Mouse (Mus musculus): ENCODE measurements around the gene Zan. TPM values are rescaled to one million over a fixed set of nuclear protein-coding genes. Genes with fewer than 3 reads are reported as not detected.

The Zan gene
- polyA plus RNA-seq, 1 experiment from 2014 or later, result 0.15 TPM

DNA sequence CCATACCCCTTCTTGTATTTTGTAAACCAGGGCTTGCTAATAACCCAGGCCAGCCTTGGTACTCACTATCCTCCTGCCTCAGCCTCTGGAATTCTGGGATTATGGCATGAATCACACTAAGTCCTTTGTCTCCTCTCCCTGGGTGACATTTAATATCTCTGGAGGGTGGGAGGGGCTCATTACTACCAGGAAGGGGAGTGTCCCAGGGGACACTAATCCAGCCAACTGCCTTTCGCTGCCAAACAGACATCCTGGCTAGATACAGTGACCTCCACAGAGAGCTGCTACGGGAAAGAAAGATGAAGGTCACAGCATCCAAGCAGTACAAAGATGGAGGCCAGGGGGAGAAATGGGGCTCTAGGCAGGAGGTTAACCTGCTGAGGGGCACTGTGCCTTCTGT lies 101.2 kb downstream of the Zan start:
- H3K4me2 ChIP-seq (ENCODE audit: low read length), result no peak overlapping the region
- peaks cover 4% of the 10 kb centered on the region; the same call in 1 of the 2 replicates for H3K36me3 ChIP-seq (ENCODE audit: control insufficient read depth, insufficient read depth)
- no peak for ATAC-seq
- no peaks in the 10 kb centered on the region for H3K27me3 ChIP-seq (replicated peaks; ENCODE audit: control insufficient read depth, insufficient read depth, low read length)
- H3K4me1 ChIP-seq (replicated peaks; ENCODE audit: control insufficient read depth, insufficient read depth, low read length), result no peaks in the 10 kb centered on the region; the same call in 1 of the 2 replicates
- no peak overlapping the region for H3K4me3 ChIP-seq (replicated peaks; ENCODE audit: low read length)
- 35% methylated on average over 2 of the region's 2 CpGs for WGBS
- H3K9me3 ChIP-seq (ENCODE audit: control insufficient read depth, low read length), result no peaks in the 10 kb centered on the region
- H3K9ac ChIP-seq (replicated peaks; ENCODE audit: low read depth, low read length), result no peak overlapping the region
- H3K27ac ChIP-seq (ENCODE audit: low read length), result no peak overlapping the region

GRCm38 (mm10) chr5:137374521-137375080 lies 102.3 kb downstream of the Zan start:
- 83% methylated on average over 4 of the region's 4 CpGs for WGBS
- Histone ChIP-seq H3K4me1 (replicated peaks; ENCODE audit: control insufficient read depth, insufficient read depth, low read length) (no peaks in the 10 kb centered on the region; the same call in 1 of the 2 replicates), H3K36me3 (ENCODE audit: control insufficient read depth, insufficient read depth) (peaks cover 4% of the 10 kb centered on the region; the same call in 1 of the 2 replicates), H3K9me3 (ENCODE audit: control insufficient read depth, low read length) (no peaks in the 10 kb centered on the region), H3K4me3 (replicated peaks; ENCODE audit: low read length) (no peak overlapping the region), H3K27me3 (replicated peaks; ENCODE audit: control insufficient read depth, insufficient read depth, low read length) (no peaks in the 10 kb centered on the region), H3K4me2 (ENCODE audit: low read length) (no peak overlapping the region), H3K27ac (ENCODE audit: low read length) (no peak overlapping the region), H3K9ac (replicated peaks; ENCODE audit: low read depth, low read length) (no peak overlapping the region)
- no peak for ATAC-seq

GRCm38 (mm10) chr5:137373371-137373950 lies 103.4 kb downstream of the Zan start:
- Histone ChIP-seq H3K4me2 (ENCODE audit: low read length) (no peak overlapping the region), H3K4me1 (replicated peaks; ENCODE audit: control insufficient read depth, insufficient read depth, low read length) (no peaks in the 10 kb centered on the region; the same call in 1 of the 2 replicates), H3K4me3 (replicated peaks; ENCODE audit: low read length) (no peak overlapping the region), H3K27ac (ENCODE audit: low read length) (no peak overlapping the region), H3K27me3 (replicated peaks; ENCODE audit: control insufficient read depth, insufficient read depth, low read length) (no peaks in the 10 kb centered on the region), H3K9me3 (ENCODE audit: control insufficient read depth, low read length) (no peaks in the 10 kb centered on the region), H3K36me3 (ENCODE audit: control insufficient read depth, insufficient read depth) (peaks cover 4% of the 10 kb centered on the region; the same call in 1 of the 2 replicates), H3K9ac (replicated peaks; ENCODE audit: low read depth, low read length) (no peak overlapping the region)
- ATAC-seq, result no peak
- WGBS, result 84% methylated on average over 12 of the region's 12 CpGs

- Histone ChIP-seq H3K9me3 (ENCODE audit: control insufficient read depth, low read length) (no peaks in the 10 kb centered on the region), H3K4me1 (replicated peaks; ENCODE audit: control insufficient read depth, insufficient read depth, low read length) (no peaks in the 10 kb centered on the region), H3K4me2 (ENCODE audit: low read length) (no peak overlapping the region), H3K36me3 (ENCODE audit: control insufficient read depth, insufficient read depth) (peaks cover 9% of the 10 kb centered on the region; the same call in 1 of the 2 replicates), H3K27ac (ENCODE audit: low read length) (no peak overlapping the region), H3K27me3 (replicated peaks; ENCODE audit: control insufficient read depth, insufficient read depth, low read length) (no peaks in the 10 kb centered on the region), H3K9ac (replicated peaks; ENCODE audit: low read depth, low read length) (no peak overlapping the region), H3K4me3 (replicated peaks; ENCODE audit: low read length) (no peak overlapping the region)
- 91% methylated on average over 11 of the region's 11 CpGs for WGBS
- ATAC-seq, result no peak
Observed at GRCm38 (mm10) chr5:137369665-137370064, 107.2 kb downstream of the Zan start.

DNA sequence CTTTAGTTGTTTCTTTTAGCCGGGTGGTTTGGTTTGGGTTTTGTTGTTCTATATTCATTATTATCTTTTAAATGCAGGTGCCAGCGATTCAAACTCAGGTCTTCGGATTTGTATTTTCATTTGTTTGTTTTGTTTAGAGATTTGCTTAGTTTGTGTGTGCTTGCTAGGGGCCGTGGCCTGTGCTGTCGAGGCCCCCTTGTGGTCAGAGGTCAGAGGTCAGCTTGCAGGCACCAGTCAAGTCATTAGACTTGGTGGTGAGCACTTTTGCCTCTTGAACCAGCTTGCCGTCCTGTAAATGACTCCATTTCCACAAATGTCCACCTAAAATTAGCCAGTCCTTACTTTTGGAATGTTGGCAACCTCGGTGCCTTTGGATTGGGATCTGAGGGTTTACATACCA lies 118.5 kb downstream of the Zan start:
- no peaks in the 10 kb centered on the region for H3K9me3 ChIP-seq (ENCODE audit: control insufficient read depth, low read length)
- no peaks in the 10 kb centered on the region for H3K4me1 ChIP-seq (replicated peaks; ENCODE audit: control insufficient read depth, insufficient read depth, low read length)
- H3K9ac ChIP-seq (replicated peaks; ENCODE audit: low read depth, low read length), result no peak overlapping the region
- no peak overlapping the region for H3K4me2 ChIP-seq (ENCODE audit: low read length)
- 46% methylated on average over 7 of the region's 7 CpGs for WGBS
- H3K27ac ChIP-seq (ENCODE audit: low read length), result no peak overlapping the region
- no peak overlapping the region for H3K4me3 ChIP-seq (replicated peaks; ENCODE audit: low read length)
- no peaks in the 10 kb centered on the region for H3K27me3 ChIP-seq (replicated peaks; ENCODE audit: control insufficient read depth, insufficient read depth, low read length)
- ATAC-seq, result no peak
- H3K36me3 ChIP-seq (ENCODE audit: control insufficient read depth, insufficient read depth), result peaks cover 3% of the 10 kb centered on the region

- 89% methylated on average over 17 of the region's 17 CpGs for WGBS
- no peak overlapping the region for H3K9ac ChIP-seq (replicated peaks; ENCODE audit: low read depth, low read length)
- H3K27me3 ChIP-seq (replicated peaks; ENCODE audit: control insufficient read depth, insufficient read depth, low read length), result peaks cover 5% of the 10 kb centered on the region; the same call in 1 of the 2 replicates
- no peak overlapping the region for H3K27ac ChIP-seq (ENCODE audit: low read length)
- H3K36me3 ChIP-seq (ENCODE audit: control insufficient read depth, insufficient read depth), result no peaks in the 10 kb centered on the region; the same call in 1 of the 2 replicates
- no peak overlapping the region for H3K4me3 ChIP-seq (replicated peaks; ENCODE audit: low read length)
- no peaks in the 10 kb centered on the region for H3K9me3 ChIP-seq (ENCODE audit: control insufficient read depth, low read length)
- peaks cover 32% of the 10 kb centered on the region for H3K4me1 ChIP-seq (replicated peaks; ENCODE audit: control insufficient read depth, insufficient read depth, low read length)
- no peak overlapping the region for H3K4me2 ChIP-seq (ENCODE audit: low read length)
- no peak for ATAC-seq
Observed at GRCm38 (mm10) chr5:137354091-137354490, 122.8 kb downstream of the Zan start.

GRCm38 (mm10) chr5:137352011-137352975 lies 124.6 kb downstream of the Zan start:
- Histone ChIP-seq H3K27me3 (replicated peaks; ENCODE audit: control insufficient read depth, insufficient read depth, low read length) (peaks cover 6% of the 10 kb centered on the region; the same call in 1 of the 2 replicates), H3K9ac (replicated peaks; ENCODE audit: low read depth, low read length) (no peak overlapping the region), H3K4me2 (ENCODE audit: low read length) (peak overlapping the region; percentile 99), H3K36me3 (ENCODE audit: control insufficient read depth, insufficient read depth) (no peaks in the 10 kb centered on the region), H3K27ac (ENCODE audit: low read length) (no peak overlapping the region), H3K4me1 (replicated peaks; ENCODE audit: control insufficient read depth, insufficient read depth, low read length) (peaks cover 42% of the 10 kb centered on the region), H3K9me3 (ENCODE audit: control insufficient read depth, low read length) (no peaks in the 10 kb centered on the region), H3K4me3 (replicated peaks; ENCODE audit: low read length) (peak overlapping the region; percentile 72)
- ATAC-seq, result no peak
- WGBS, result 17% methylated on average over 16 of the region's 16 CpGs

DNA sequence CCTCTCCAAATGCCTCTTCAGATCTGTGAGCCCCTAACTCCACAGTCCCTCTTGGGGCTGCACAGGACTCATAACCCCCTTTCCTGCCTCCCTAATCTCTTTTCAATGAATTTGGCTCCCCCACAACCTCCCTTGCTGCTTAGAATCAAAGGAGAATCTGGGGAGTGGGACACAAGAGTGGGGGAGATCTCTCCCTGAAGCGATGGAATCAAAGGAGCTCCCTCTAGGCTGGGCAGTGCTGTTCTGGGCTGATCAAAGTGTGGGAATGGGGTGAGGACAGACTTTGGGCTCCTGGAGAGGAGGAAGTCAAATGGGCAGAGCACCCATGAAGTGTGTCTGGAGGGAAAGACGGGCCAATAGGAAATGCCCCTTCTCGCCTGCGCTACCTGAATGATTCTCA lies 125.5 kb downstream of the Zan start:
- Histone ChIP-seq H3K27ac (ENCODE audit: low read length) (no peak overlapping the region), H3K36me3 (ENCODE audit: control insufficient read depth, insufficient read depth) (no peaks in the 10 kb centered on the region), H3K4me1 (replicated peaks; ENCODE audit: control insufficient read depth, insufficient read depth, low read length) (peaks cover 42% of the 10 kb centered on the region), H3K9ac (replicated peaks; ENCODE audit: low read depth, low read length) (no peak overlapping the region; the same call in none of the 2 replicates), H3K27me3 (replicated peaks; ENCODE audit: control insufficient read depth, insufficient read depth, low read length) (peaks cover 6% of the 10 kb centered on the region; the same call in 1 of the 2 replicates), H3K4me2 (ENCODE audit: low read length) (peak overlapping the region; percentile 99), H3K9me3 (ENCODE audit: control insufficient read depth, low read length) (no peaks in the 10 kb centered on the region), H3K4me3 (replicated peaks; ENCODE audit: low read length) (peak overlapping the region; percentile 72)
- no peak for ATAC-seq
- WGBS, result 10% methylated on average over 4 of the region's 4 CpGs

- peaks cover 42% of the 10 kb centered on the region for H3K4me1 ChIP-seq (replicated peaks; ENCODE audit: control insufficient read depth, insufficient read depth, low read length)
- peaks cover 6% of the 10 kb centered on the region; the same call in 1 of the 2 replicates for H3K27me3 ChIP-seq (replicated peaks; ENCODE audit: control insufficient read depth, insufficient read depth, low read length)
- H3K27ac ChIP-seq (ENCODE audit: low read length), result no peak overlapping the region
- no peak for ATAC-seq
- H3K4me3 ChIP-seq (replicated peaks; ENCODE audit: low read length), result peak overlapping the region; percentile 72
- H3K36me3 ChIP-seq (ENCODE audit: control insufficient read depth, insufficient read depth), result no peaks in the 10 kb centered on the region
- peak overlapping the region; percentile 82 for H3K9ac ChIP-seq (replicated peaks; ENCODE audit: low read depth, low read length)
- H3K9me3 ChIP-seq (ENCODE audit: control insufficient read depth, low read length), result no peaks in the 10 kb centered on the region
- WGBS, result 1% methylated on average over 8 of the region's 8 CpGs
- peak overlapping the region; percentile 99 for H3K4me2 ChIP-seq (ENCODE audit: low read length)
Observed at GRCm38 (mm10) chr5:137351058-137351380, 125.8 kb downstream of the Zan start.
